In the genomic region with DNA sequence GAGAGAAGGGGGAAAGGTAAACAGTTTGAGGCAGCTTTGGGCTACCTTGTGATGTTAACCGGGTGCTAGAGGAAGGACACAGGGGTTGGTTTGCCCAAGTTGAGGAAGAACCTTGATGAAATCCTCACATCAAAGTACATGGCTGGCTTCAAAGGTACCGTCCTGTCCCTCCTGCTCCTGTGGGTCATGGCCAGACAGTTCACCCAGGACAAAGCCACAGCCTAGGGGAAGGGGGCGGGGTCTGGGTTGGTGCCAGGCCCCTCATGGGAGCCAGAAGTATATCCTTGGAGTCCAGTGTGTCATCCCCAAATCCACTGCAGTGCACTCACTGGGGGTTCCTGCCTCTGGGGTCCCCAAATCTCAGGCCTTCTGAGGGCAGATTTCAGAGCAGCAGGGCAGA, we compare ENCODE assay signal across 25 mouse cellular contexts.
DNase-seq lines count a peak whose midpoint lies in the region; ATAC-seq and TF ChIP-seq lines count a peak whose summit lies in the region.
"Had no signal": no experiment of that assay in that cellular context is flagged by ENCODE, and none has a peak within 500 bp of the region (broad histone marks: within the 10 kb centered on the region; RNA-seq: fewer than 3 reads in every experiment).

No protein-coding gene starts in this region.

- H3K4me2 ChIP-seq in liver, embryonic 14.5 days (ENCODE audit: low read depth): no peak overlapping the region
- H3K4me2 ChIP-seq: embryonic facial prominence, embryonic 12.5 days; forebrain, embryonic 12.5 days; heart, embryonic 13.5 days; hindbrain, embryonic 12.5 days; lung, embryonic 15.5 days; neural tube, embryonic 13.5 days had no signal

- no peaks in the 10 kb centered on the region for H3K9me3 ChIP-seq in liver, embryonic 14.5 days (ENCODE audit: control insufficient read depth, low read length)
- H3K9me3 ChIP-seq: embryonic facial prominence, embryonic 12.5 days; forebrain, embryonic 12.5 days; heart, embryonic 13.5 days; hindbrain, embryonic 12.5 days; lung, embryonic 15.5 days; neural tube, embryonic 13.5 days had no signal

- no peak for TF ChIP-seq EP300 in liver, embryonic 14.5 days (IDR thresholded peaks at IDR 0.05; ENCODE audit: low read depth)

- no peaks in the 10 kb centered on the region for H3K27me3 ChIP-seq in liver, embryonic 14.5 days (ENCODE audit: control insufficient read depth, insufficient read depth, low read length)
- H3K27me3 ChIP-seq: embryonic facial prominence, embryonic 12.5 days; forebrain, embryonic 12.5 days; lung, embryonic 15.5 days; neural tube, embryonic 13.5 days had no signal

- no peak for TF ChIP-seq POLR2A in lung, adult 2 months (IDR thresholded peaks at IDR 0.05; ENCODE audit: borderline replicate concordance, extremely low read depth, low read depth, low read length)

- H3K4me1 ChIP-seq in liver, embryonic 14.5 days (replicated peaks; ENCODE audit: control insufficient read depth in 2 of 2, insufficient read depth in 2 of 2, low read length in 1 of 2): peaks cover 0 to 20% of the 10 kb centered on the region in 2 experiments; a peak in 1 of 4 replicates
- H3K4me1 ChIP-seq in lung, adult 2 months (ENCODE audit: control insufficient read depth, insufficient read depth, low read length): no peaks in the 10 kb centered on the region
- H3K4me1 ChIP-seq: embryonic facial prominence, embryonic 12.5 days; forebrain, embryonic 12.5 days; hindbrain, embryonic 12.5 days; neural tube, embryonic 13.5 days had no signal

- 51% methylated on average over 3 of the region's 3 CpGs for WGBS in liver, embryonic 14.5 days (ENCODE audit: insufficient replicate concordance)
- WGBS in lung, adult 2 months: 37% methylated on average over 3 of the region's 3 CpGs

- peak; percentile 16 for DNase-seq in kidney, postnatal 10 days
- no peak for DNase-seq in kidney, adult 8-10 months
- DNase-seq in adrenal gland, adult 2 months: peak; percentile 96
- DNase-seq in adrenal gland, postnatal 4 days (ENCODE audit: low spot score in 2 of 2): peak; percentile 58 to 77
- peak in 1 of 3 experiments; percentile 18 for DNase-seq in liver, embryonic 14.5 days (ENCODE audit: low read depth in 3 of 3, low spot score in 3 of 3)
- DNase-seq in lung, adult 2 months: no peak
- DNase-seq in lung, postnatal 14 days: no peak
- no peak for DNase-seq in spleen, postnatal 14 days (ENCODE audit: low spot score in 2 of 2)
- DNase-seq: cerebellum, adult 2 months; cerebellum, postnatal 25 days; heart, postnatal 14 days; left cerebral cortex, postnatal 4 days; lung, postnatal 4 days; thymus, adult 2 months; thymus, postnatal 4 days had no signal

- no peak for TF ChIP-seq CTCF in liver, embryonic 14.5 days (IDR thresholded peaks at IDR 0.05; ENCODE audit: low read depth)
- no peak for TF ChIP-seq CTCF in lung, adult 2 months (IDR thresholded peaks at IDR 0.05; ENCODE audit: insufficient read depth, low read length)

- H3K9ac ChIP-seq in liver, embryonic 14.5 days (replicated peaks): no peak overlapping the region
- H3K9ac ChIP-seq: embryonic facial prominence, embryonic 12.5 days; forebrain, embryonic 12.5 days; heart, embryonic 13.5 days; hindbrain, embryonic 12.5 days; lung, embryonic 15.5 days; neural tube, embryonic 13.5 days had no signal

- no peaks in the 10 kb centered on the region for H3K36me3 ChIP-seq in liver, embryonic 14.5 days (replicated peaks; ENCODE audit: control insufficient read depth, insufficient read depth, low read depth)
- H3K36me3 ChIP-seq: embryonic facial prominence, embryonic 12.5 days; forebrain, embryonic 12.5 days; heart, embryonic 13.5 days; hindbrain, embryonic 12.5 days; lung, embryonic 15.5 days; neural tube, embryonic 13.5 days had no signal

- H3K27ac ChIP-seq in liver, embryonic 14.5 days: no peak overlapping the region
- H3K27ac ChIP-seq: embryonic facial prominence, embryonic 12.5 days; forebrain, embryonic 12.5 days; heart, embryonic 13.5 days; hindbrain, embryonic 12.5 days; lung, embryonic 15.5 days; neural tube, embryonic 13.5 days; stomach, postnatal 0 days had no signal

- ATAC-seq in liver, embryonic 14.5 days (ENCODE audit: insufficient read depth): peak; percentile 55; the same call in 1 of the 2 replicates
- ATAC-seq: intestine, postnatal 0 days; midbrain, embryonic 16.5 days had no signal

- H3K4me3 ChIP-seq in liver, embryonic 14.5 days (ENCODE audit: insufficient read depth in 1 of 2, low read depth in 2 of 2, low read length in 2 of 2): no peak overlapping the region
- no peak overlapping the region for H3K4me3 ChIP-seq in lung, adult 2 months (replicated peaks; ENCODE audit: extremely low read depth, low read depth, low read length)
- H3K4me3 ChIP-seq: embryonic facial prominence, embryonic 12.5 days; forebrain, embryonic 12.5 days; heart, embryonic 13.5 days; hindbrain, embryonic 12.5 days; lung, embryonic 15.5 days; myocyte; neural tube, embryonic 13.5 days had no signal

Comparison
In these comparisons a context has a peak if more than half of its experiments do, and no peak if none do; other contexts are left out.
1. DNase-seq: peak in kidney, postnatal 10 days (single experiment), adrenal gland, adult 2 months (single experiment) and adrenal gland, postnatal 4 days (2 of 2); none in kidney, adult 8-10 months (0 of 2), lung, adult 2 months (single experiment), lung, postnatal 14 days (single experiment) and spleen, postnatal 14 days (0 of 2).